Mouse (Mus musculus) limb, embryonic 14.5 days (tissue): ENCODE data around the gene Src. TPM values are rescaled to one million over a fixed set of nuclear protein-coding genes. Genes with fewer than 3 reads are reported as not detected.

Source experiments
- ATAC-seq: fragments of 200-750 bp; cut with Nextera tagmentation; 2 replicates; pipeline ENCODE4 v1.8.0; 2017; ENCODE audit warnings: low read depth, moderate number of reproducible peaks, moderate TSS enrichment; ENCODE audit not compliant: low FRiP score
- DNase-seq: peaks from one replicate; pipeline ENCODE4 v3.0.0-alpha.2; 2015; ENCODE audit warnings: low spot score
- H3K27ac ChIP-seq: fragments of 300-500 bp; sonication (generic); replicated peaks from 2 replicates; pipeline ENCODE4 v1.5.1; 2014; ENCODE audit warnings: low read depth, mild to moderate bottlenecking, low read length, moderate library complexity, mixed read lengths
- H3K27me3 ChIP-seq: fragments of 300-500 bp; sonication (generic); 2 replicates; pipeline ENCODE4 v1.6.1; 2014; ENCODE audit warnings: low read length, mixed read lengths; ENCODE audit not compliant: control insufficient read depth, insufficient read depth
- H3K36me3 ChIP-seq: fragments of 300-500 bp; sonication (generic); 2 replicates; pipeline ENCODE4 v1.6.1; 2014; ENCODE audit warnings: mild to moderate bottlenecking, low read length, moderate library complexity, mixed read lengths; ENCODE audit not compliant: control insufficient read depth, insufficient read depth
- H3K4me1 ChIP-seq: fragments of 300-500 bp; sonication (generic); 2 replicates; pipeline ENCODE4 v1.6.1; 2014; ENCODE audit warnings: antibody characterized with exemption, low read length, mixed read lengths; ENCODE audit not compliant: control insufficient read depth, insufficient read depth
- H3K4me2 ChIP-seq: fragments of 300-500 bp; sonication (generic); replicated peaks from 2 replicates; pipeline ENCODE4 v1.6.1; 2014; ENCODE audit warnings: low read depth, mild to moderate bottlenecking, low read length, moderate library complexity; ENCODE audit not compliant: severe bottlenecking
- H3K4me3 ChIP-seq: fragments of 300-500 bp; sonication (generic); replicated peaks from 2 replicates; pipeline ENCODE4 v1.5.1; 2014; ENCODE audit warnings: low read length
- H3K9ac ChIP-seq: fragments of 300-500 bp; sonication (generic); 2 replicates; pipeline ENCODE4 v1.6.1; 2014; ENCODE audit warnings: mild to moderate bottlenecking, low read depth, low read length, moderate library complexity; ENCODE audit not compliant: severe bottlenecking
- H3K9me3 ChIP-seq: fragments of 300-500 bp; sonication (generic); 2 replicates; pipeline ENCODE4 v1.6.1; 2016; ENCODE audit warnings: low read length; ENCODE audit not compliant: control insufficient read depth
- POLR2A ChIP-seq: fragments of 200-500 bp; IDR thresholded peaks from 2 replicates; pipeline ENCODE4 v1.8.0; 2012; ENCODE audit warnings: inconsistent platforms, mild to moderate bottlenecking, moderate library complexity, borderline replicate concordance; ENCODE audit not compliant: insufficient read depth, insufficient read length; ENCODE audit errors: extremely low read depth
- WGBS: fragments of 180-500 bp; shearing (Covaris S2); extraction: QIAGEN DNeasy Blood & Tissue Kit; methylation state at CpG from one replicate; pipeline ENCODE4 v1.1.7; 2014; 5-methylcytosine and 5-hydroxymethylcytosine counted together
- polyA plus RNA-seq, 2 experiments: library from polyadenylated mRNA; depleted of rRNA in 1 of 2; stranded (reverse) in 1 of 2; unstranded in 1 of 2; fragments of >200 nt; fragmentation: Nextera tagmentation in 1 of 2; extraction: Ambion mirVana in 1 of 2; gene quantifications; 2 replicates each; pipeline versions ENCODE4 v1.2.1 to v1.2.3; 2012 to 2014

The Src gene
- polyA plus RNA-seq, 2 experiments: 15.9 to 43.6 TPM

DNA sequence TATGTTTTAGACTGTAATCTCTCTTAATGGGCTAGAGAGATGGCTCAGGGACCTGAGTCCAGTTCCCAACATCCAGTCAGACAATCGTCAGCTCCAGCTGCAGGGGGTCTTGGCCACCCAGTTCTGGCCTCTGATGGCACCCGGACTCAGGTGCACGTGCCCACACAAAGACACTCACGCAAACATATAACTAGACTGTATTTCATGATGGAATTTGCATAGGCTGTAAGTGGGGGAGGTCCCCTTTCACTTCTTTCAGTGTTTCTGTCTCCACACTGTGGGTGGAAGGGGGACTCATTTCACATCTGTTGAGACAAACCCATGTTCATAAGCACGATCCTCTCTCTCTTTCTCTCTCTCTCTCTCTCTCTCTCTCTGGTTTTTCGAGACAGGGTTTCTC lies 17.8 kb upstream of the Src start:
- Histone ChIP-seq H3K4me1 (no peaks in the 10 kb centered on the region), H3K4me2 (no peak overlapping the region), H3K9me3 (no peaks in the 10 kb centered on the region), H3K36me3 (peaks cover 31% of the 10 kb centered on the region), H3K9ac (no peak overlapping the region), H3K4me3 (no peak overlapping the region), H3K27ac (no peak overlapping the region), H3K27me3 (no peaks in the 10 kb centered on the region)
- DNase-seq: no peak
- no peak for TF ChIP-seq POLR2A
- no peak for ATAC-seq
- WGBS: 85% methylated on average over 6 of the region's 6 CpGs

DNA sequence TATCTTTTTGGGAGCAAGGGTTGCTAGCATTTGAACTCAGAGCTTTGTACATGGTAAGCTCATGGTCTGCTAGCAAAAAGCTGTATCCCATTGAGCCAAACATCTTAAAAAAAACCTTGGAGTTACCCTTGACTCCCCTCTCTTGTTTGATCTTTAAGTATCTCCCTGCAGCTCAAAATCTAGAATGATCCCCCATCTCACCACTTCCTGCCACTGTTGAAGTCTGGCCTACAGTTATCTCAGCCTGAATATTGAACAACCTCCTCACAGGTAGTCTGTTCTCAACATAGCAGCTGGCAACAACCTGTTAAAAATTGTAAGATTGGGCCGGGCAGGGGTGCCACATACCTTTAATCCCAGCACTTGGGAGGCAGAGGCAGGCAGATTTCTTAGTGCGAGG lies 17.0 kb upstream of the Src start:
- 88% methylated on average over 2 of the region's 2 CpGs for WGBS
- no peak overlapping the region for H3K27ac ChIP-seq
- H3K36me3 ChIP-seq: peaks cover 23% of the 10 kb centered on the region
- H3K9ac ChIP-seq: no peak overlapping the region
- H3K4me1 ChIP-seq: no peaks in the 10 kb centered on the region
- no peak for ATAC-seq
- H3K4me3 ChIP-seq: no peak overlapping the region
- TF ChIP-seq POLR2A: no peak
- H3K9me3 ChIP-seq: no peaks in the 10 kb centered on the region
- no peak for DNase-seq
- H3K27me3 ChIP-seq: no peaks in the 10 kb centered on the region
- H3K4me2 ChIP-seq: no peak overlapping the region

DNA sequence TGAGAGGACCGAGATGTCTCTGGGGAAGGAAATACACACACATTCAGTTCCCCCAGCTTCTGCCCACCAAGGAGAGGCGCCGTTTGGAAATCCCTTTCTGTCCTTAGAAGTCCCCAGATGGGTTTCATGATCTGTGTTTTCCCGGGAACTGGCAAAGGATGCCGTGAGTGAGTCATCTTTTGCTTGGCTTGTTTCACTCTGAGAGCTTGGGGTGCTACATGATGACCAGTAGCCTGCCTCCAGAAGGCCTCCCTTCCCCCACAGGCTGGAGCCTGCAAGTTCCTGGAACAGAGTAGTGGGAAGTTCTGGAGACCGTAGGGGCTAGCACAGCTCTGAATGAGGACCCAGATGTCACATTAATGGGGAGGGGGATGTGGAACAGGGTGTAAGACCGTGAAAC lies 10.6 kb upstream of the Src start:
- Histone ChIP-seq H3K4me1 (no peaks in the 10 kb centered on the region), H3K27ac (no peak overlapping the region), H3K4me2 (no peak overlapping the region), H3K27me3 (no peaks in the 10 kb centered on the region), H3K4me3 (no peak overlapping the region), H3K9ac (no peak overlapping the region), H3K36me3 (no peaks in the 10 kb centered on the region), H3K9me3 (no peaks in the 10 kb centered on the region)
- no peak for TF ChIP-seq POLR2A
- DNase-seq (no peak), ATAC-seq (no peak)
- WGBS: 79% methylated on average over 7 of the region's 7 CpGs

DNA sequence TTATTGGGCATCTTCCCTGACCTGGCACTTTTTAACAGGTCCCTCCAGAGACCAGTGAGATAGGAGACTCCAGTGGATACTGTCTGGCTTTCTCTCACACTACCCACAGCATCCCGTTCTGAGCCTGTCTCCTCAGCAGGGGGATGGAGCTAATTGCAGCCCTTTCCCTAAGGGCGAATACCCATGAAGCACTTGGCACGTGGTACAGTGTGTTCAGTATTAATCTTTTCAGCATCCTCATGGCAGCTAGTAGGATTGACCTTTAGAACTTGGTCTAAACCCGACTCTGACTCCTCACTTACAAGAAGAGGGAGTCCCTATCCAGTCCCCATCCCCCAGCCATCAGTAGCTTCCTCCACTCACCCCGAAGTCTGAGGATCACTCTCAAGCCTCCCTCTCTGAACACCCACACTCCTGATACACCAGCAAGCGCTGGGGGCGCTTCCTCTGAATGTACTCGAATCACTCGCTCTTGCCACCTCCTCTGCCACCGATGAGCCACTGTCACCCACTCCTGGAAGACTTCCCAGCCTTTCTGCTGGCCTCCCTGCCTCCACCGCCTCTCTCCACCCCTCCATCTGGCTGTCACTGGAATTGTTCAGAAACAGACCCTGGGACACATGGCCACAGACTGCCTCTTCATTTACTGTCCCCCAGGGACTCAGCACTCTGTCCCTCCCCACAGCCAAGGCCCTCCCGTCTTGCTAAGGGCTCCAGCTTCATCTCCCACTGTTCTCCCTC lies 8.3 kb upstream of the Src start:
- ATAC-seq: no peak

DNA sequence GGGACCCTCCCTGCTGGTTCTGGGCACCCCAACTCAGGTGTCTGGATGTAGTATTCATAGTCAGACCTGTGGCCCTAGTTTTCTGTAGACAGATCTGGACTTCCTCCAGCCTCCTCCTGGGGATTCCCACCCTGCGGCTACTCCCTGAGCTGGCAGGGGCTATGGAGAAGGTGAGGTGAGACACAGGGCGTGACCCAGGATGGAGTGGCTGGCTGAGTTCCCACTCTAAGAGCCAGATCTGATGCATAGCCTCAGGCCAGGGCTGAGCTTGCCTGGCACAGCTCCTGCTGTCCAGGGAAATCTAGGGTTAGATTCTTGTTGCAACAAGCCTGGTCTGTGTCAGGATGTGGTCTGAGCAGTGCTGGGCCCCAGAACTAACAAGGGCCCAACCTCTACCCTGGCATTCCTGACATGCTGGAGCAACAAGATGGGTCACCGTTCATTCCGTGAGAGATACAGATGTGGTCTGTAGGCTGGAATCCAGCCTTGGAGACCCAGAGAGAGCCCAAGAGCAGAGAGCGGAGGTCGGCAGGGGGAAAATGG lies 7.0 kb upstream of the Src start:
- no peak overlapping the region for H3K4me3 ChIP-seq
- no peak for ATAC-seq
- 80% methylated on average over 6 of the region's 6 CpGs for WGBS

More for the DNA sequence above, 8.3 kb upstream of the Src start:
- Histone ChIP-seq H3K4me2 (no peak overlapping the region), H3K27me3 (no peaks in the 10 kb centered on the region), H3K4me3 (no peak overlapping the region), H3K9me3 (no peaks in the 10 kb centered on the region), H3K36me3 (no peaks in the 10 kb centered on the region), H3K4me1 (no peaks in the 10 kb centered on the region), H3K27ac (no peak overlapping the region), H3K9ac (no peak overlapping the region)
- WGBS: 64% methylated on average over 12 of the region's 12 CpGs
- DNase-seq: no peak
- no peak for TF ChIP-seq POLR2A

More for the DNA sequence above, 7.0 kb upstream of the Src start:
- Histone ChIP-seq H3K36me3 (no peaks in the 10 kb centered on the region), H3K27ac (no peak overlapping the region), H3K4me2 (no peak overlapping the region), H3K4me1 (no peaks in the 10 kb centered on the region), H3K27me3 (no peaks in the 10 kb centered on the region), H3K9me3 (no peaks in the 10 kb centered on the region), H3K9ac (no peak overlapping the region)
- TF ChIP-seq POLR2A: no peak
- no peak for DNase-seq
